Mouse (Mus musculus): ENCODE measurements around the gene Meis2. TPM values are rescaled to one million over a fixed set of nuclear protein-coding genes. Genes with fewer than 3 reads are reported as not detected.

Meis2 gene
- polyA plus RNA-seq, 1 experiment: 1.4 TPM

DNA sequence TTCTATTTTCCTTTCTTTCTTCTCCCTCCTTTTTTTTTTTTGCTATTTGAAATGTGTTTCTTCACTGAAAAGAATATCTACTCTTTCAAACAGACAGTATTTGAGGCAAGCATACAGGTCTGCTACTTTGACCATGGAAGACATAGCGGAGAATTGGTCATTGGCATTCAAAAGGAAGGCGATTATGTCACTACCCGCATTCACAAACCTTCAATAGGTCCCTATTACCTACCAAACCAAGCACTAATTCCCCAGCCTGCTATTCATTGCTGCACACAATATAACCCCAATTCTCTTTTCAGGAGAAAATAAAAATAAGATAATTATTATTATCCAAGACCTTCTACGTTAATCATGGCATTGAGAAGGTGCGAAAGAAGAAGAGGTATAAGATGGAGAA is 30.3 kb downstream of the Meis2 start:
- no peak for TF ChIP-seq CTCF (IDR thresholded peaks at IDR 0.05; ENCODE audit: control insufficient read depth, insufficient read depth, insufficient replicate concordance, low read depth, low read length)
- TF ChIP-seq POLR2A (IDR thresholded peaks at IDR 0.05; ENCODE audit: control insufficient read depth, low read depth, low read length): no peak
- no peak overlapping the region for H3K4me3 ChIP-seq (ENCODE audit: control insufficient read depth, low read depth, low read length)
- no peak overlapping the region for H3K27ac ChIP-seq (ENCODE audit: control insufficient read depth, insufficient read depth, low read depth, low read length)
- H3K4me1 ChIP-seq (ENCODE audit: control insufficient read depth, insufficient read depth, low read length): no peaks in the 10 kb centered on the region
- no peaks in the 10 kb centered on the region for H3K36me3 ChIP-seq (ENCODE audit: control insufficient read depth, insufficient read depth, low read length)
- H3K27me3 ChIP-seq (ENCODE audit: control insufficient read depth, insufficient read depth, low read length): no peaks in the 10 kb centered on the region

DNA sequence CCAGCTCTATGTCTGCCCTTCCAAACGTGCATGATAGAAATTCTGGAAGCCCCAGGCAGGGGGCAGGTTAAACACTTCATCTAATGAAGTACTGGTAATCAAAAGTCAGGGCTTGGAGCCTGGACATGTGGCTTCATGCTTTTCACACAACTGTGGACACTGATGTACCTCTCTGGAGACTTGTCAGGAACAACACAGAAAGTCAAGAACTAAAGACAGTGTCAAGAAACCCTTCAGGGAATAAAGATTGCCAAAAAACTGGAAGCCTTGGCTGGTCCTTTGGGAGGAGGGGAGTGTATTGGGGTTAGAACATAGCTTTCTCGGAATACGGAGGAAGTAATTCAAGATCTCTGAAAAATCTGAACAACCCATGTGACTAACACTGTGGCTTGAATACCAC is 37.5 kb downstream of the Meis2 start:
- Histone ChIP-seq H3K36me3 (ENCODE audit: control insufficient read depth, insufficient read depth, low read length) (no peaks in the 10 kb centered on the region), H3K27ac (ENCODE audit: control insufficient read depth, insufficient read depth, low read depth, low read length) (no peak overlapping the region), H3K4me3 (ENCODE audit: control insufficient read depth, low read depth, low read length) (no peak overlapping the region), H3K27me3 (ENCODE audit: control insufficient read depth, insufficient read depth, low read length) (no peaks in the 10 kb centered on the region), H3K4me1 (ENCODE audit: control insufficient read depth, insufficient read depth, low read length) (no peaks in the 10 kb centered on the region)
- no peak for TF ChIP-seq CTCF (IDR thresholded peaks at IDR 0.05; ENCODE audit: control insufficient read depth, insufficient read depth, insufficient replicate concordance, low read depth, low read length)

DNA sequence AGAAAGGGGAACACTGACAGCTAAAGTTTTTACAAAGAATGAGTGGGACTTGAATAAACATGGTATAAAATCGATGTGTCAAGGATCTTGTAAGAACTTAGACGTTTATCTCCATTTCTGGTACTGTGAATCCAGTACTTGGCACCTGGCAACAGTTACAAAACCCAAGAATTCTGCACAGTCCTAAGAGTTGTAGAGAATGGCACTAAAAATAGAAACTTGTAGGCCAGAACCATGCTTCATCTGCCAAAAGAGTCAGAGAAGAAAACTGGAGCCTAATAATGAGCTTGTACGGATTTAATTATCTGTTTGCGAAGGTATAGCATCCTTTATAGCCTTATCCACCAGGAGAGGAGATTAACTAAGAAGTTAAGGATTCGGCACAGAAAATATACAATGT is 42.8 kb downstream of the Meis2 start:
- H3K27ac ChIP-seq (ENCODE audit: control insufficient read depth, insufficient read depth, low read depth, low read length): no peak overlapping the region
- H3K4me1 ChIP-seq (ENCODE audit: control insufficient read depth, insufficient read depth, low read length): no peaks in the 10 kb centered on the region
- no peaks in the 10 kb centered on the region for H3K27me3 ChIP-seq (ENCODE audit: control insufficient read depth, insufficient read depth, low read length)
- H3K4me3 ChIP-seq (ENCODE audit: control insufficient read depth, low read depth, low read length): no peak overlapping the region
- no peaks in the 10 kb centered on the region for H3K36me3 ChIP-seq (ENCODE audit: control insufficient read depth, insufficient read depth, low read length)
- TF ChIP-seq CTCF (IDR thresholded peaks at IDR 0.05; ENCODE audit: control insufficient read depth, insufficient read depth, insufficient replicate concordance, low read depth, low read length): no peak
- no peak for TF ChIP-seq POLR2A (IDR thresholded peaks at IDR 0.05; ENCODE audit: control insufficient read depth, low read depth, low read length)

DNA sequence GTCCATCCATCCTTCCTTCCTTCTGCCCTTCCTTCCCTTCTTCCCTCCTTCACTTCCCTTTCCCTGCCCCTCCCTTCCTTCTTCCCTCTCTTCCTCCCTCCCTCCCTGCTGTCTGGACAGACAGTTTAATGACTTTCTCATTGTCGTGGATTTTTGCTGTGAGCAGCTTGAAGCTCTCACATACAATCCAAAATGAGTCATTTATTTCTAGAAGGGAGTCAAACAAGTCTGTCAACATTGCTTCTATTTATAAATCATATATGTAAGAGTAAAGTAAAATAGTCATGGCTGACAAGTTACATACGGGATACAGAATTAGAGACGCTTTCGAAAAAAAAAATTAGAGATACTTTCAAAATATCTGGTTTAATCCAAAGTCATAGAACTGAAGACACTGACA is 43.7 kb downstream of the Meis2 start:
- TF ChIP-seq CTCF (IDR thresholded peaks at IDR 0.05; ENCODE audit: control insufficient read depth, insufficient read depth, insufficient replicate concordance, low read depth, low read length) (no peak), POLR2A (IDR thresholded peaks at IDR 0.05; ENCODE audit: control insufficient read depth, low read depth, low read length) (no peak)
- Histone ChIP-seq H3K4me3 (ENCODE audit: control insufficient read depth, low read depth, low read length) (no peak overlapping the region), H3K27me3 (ENCODE audit: control insufficient read depth, insufficient read depth, low read length) (no peaks in the 10 kb centered on the region), H3K4me1 (ENCODE audit: control insufficient read depth, insufficient read depth, low read length) (no peaks in the 10 kb centered on the region), H3K36me3 (ENCODE audit: control insufficient read depth, insufficient read depth, low read length) (no peaks in the 10 kb centered on the region), H3K27ac (ENCODE audit: control insufficient read depth, insufficient read depth, low read depth, low read length) (no peak overlapping the region)

DNA sequence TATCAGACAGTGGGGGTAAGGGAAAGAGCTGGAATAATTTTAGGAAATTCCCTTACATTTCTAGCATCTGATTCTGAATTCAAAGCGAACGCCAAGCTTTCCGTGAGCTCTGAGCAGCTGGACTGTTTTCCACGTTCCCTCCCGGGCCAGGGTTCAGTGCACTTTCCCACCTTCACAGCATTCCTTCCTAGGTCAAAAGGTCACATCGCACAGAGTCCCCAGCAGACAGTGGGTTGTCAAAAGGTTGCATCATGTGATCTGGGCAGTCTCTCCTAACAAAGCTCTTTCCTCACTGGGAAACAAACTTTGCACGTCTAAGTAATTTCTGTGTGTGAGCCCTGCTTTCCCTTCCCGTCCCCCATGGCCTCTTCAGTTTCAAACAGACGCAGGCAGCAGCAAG is 44.6 kb downstream of the Meis2 start:
- Histone ChIP-seq H3K27me3 (ENCODE audit: control insufficient read depth, insufficient read depth, low read length) (no peaks in the 10 kb centered on the region), H3K36me3 (ENCODE audit: control insufficient read depth, insufficient read depth, low read length) (no peaks in the 10 kb centered on the region), H3K27ac (ENCODE audit: control insufficient read depth, insufficient read depth, low read depth, low read length) (no peak overlapping the region), H3K4me1 (ENCODE audit: control insufficient read depth, insufficient read depth, low read length) (no peaks in the 10 kb centered on the region), H3K4me3 (ENCODE audit: control insufficient read depth, low read depth, low read length) (no peak overlapping the region)
- TF ChIP-seq POLR2A (IDR thresholded peaks at IDR 0.05; ENCODE audit: control insufficient read depth, low read depth, low read length): no peak

DNA sequence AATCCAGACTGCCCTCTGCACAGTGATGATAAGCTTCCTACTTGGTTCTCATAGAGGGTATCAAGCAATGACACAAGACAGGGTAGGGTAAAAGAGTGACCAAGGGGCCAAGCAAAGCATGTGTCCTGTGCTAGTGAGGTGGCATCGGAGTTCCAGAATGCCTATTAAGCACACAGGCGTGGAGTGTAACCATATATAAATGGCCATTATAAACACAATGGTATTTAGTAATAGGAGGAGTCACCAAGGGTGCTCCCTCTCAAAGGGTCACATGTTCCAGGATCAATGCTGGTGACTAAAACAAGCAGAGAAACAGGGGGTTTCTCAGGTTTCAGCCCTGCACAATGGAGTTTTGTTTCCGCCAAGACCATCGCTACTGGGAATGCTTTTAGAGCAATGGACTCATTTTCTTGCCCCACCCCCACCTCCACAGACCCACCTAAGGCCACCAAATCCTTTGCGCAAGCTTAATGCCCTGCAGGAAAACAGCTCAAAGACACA is 45.1 kb downstream of the Meis2 start:
- no peaks in the 10 kb centered on the region for H3K36me3 ChIP-seq (ENCODE audit: control insufficient read depth, insufficient read depth, low read length)
- H3K4me3 ChIP-seq (ENCODE audit: control insufficient read depth, low read depth, low read length): no peak overlapping the region
- no peaks in the 10 kb centered on the region for H3K27me3 ChIP-seq (ENCODE audit: control insufficient read depth, insufficient read depth, low read length)
- H3K4me1 ChIP-seq (ENCODE audit: control insufficient read depth, insufficient read depth, low read length): no peaks in the 10 kb centered on the region
- H3K27ac ChIP-seq (ENCODE audit: control insufficient read depth, insufficient read depth, low read depth, low read length): no peak overlapping the region
- TF ChIP-seq POLR2A (IDR thresholded peaks at IDR 0.05; ENCODE audit: control insufficient read depth, low read depth, low read length) (no peak), CTCF (IDR thresholded peaks at IDR 0.05; ENCODE audit: control insufficient read depth, insufficient read depth, insufficient replicate concordance, low read depth, low read length) (no peak)

DNA sequence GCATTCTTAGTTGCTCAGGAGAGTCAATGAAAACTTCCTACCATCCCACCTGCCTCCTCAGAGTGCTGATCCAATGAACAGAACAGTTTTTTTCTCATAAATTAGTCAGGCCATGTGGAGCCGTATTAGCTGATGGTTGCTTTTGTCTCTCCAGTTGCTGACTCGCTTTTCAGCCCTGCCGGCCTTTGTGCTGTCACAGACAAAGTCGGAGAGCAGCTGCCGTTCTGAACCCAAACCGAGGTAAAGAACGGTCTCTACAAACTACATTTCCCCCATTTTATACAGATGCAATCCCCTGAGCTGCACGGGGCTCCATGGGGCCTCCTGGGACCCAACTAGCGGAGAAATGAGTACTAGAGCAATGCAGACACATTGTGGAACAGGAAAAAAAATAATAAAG is 45.7 kb downstream of the Meis2 start:
- Histone ChIP-seq H3K4me3 (ENCODE audit: control insufficient read depth, low read depth, low read length) (no peak overlapping the region), H3K36me3 (ENCODE audit: control insufficient read depth, insufficient read depth, low read length) (no peaks in the 10 kb centered on the region), H3K27ac (ENCODE audit: control insufficient read depth, insufficient read depth, low read depth, low read length) (no peak overlapping the region), H3K4me1 (ENCODE audit: control insufficient read depth, insufficient read depth, low read length) (no peaks in the 10 kb centered on the region), H3K27me3 (ENCODE audit: control insufficient read depth, insufficient read depth, low read length) (no peaks in the 10 kb centered on the region)
- no peak for TF ChIP-seq POLR2A (IDR thresholded peaks at IDR 0.05; ENCODE audit: control insufficient read depth, low read depth, low read length)
- no peak for TF ChIP-seq CTCF (IDR thresholded peaks at IDR 0.05; ENCODE audit: control insufficient read depth, insufficient read depth, insufficient replicate concordance, low read depth, low read length)

DNA sequence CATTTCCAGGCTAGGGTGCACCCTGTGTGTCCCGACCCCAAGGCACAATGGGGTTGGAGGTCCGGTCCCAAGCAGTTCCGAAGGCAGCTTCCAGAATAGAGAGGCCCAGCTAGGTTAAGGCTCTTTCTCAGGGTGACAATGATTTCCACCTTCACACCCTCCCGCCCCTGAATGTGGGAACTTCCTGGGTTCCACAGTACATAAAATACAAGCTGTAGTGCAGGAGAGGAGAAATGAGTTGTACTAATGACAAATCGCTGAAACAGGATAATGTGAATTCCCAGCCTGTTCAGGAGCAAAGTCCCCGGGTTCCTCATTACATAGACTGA is 46.2 kb downstream of the Meis2 start:
- no peaks in the 10 kb centered on the region for H3K4me1 ChIP-seq (ENCODE audit: control insufficient read depth, insufficient read depth, low read length)
- no peak overlapping the region for H3K27ac ChIP-seq (ENCODE audit: control insufficient read depth, insufficient read depth, low read depth, low read length)
- no peak overlapping the region for H3K4me3 ChIP-seq (ENCODE audit: control insufficient read depth, low read depth, low read length)

More for the DNA sequence above, 46.2 kb downstream of the Meis2 start:
- no peaks in the 10 kb centered on the region for H3K27me3 ChIP-seq (ENCODE audit: control insufficient read depth, insufficient read depth, low read length)
- no peaks in the 10 kb centered on the region for H3K36me3 ChIP-seq (ENCODE audit: control insufficient read depth, insufficient read depth, low read length)
- TF ChIP-seq CTCF (IDR thresholded peaks at IDR 0.05; ENCODE audit: control insufficient read depth, insufficient read depth, insufficient replicate concordance, low read depth, low read length): no peak
- TF ChIP-seq POLR2A (IDR thresholded peaks at IDR 0.05; ENCODE audit: control insufficient read depth, low read depth, low read length): no peak
